Mouse (Mus musculus) limb, embryonic 15.5 days (tissue): Measurements from ENCODE around the gene Ubtd1. TPM values are rescaled to one million over a fixed set of nuclear protein-coding genes. Genes with fewer than 3 reads are reported as not detected.
"Not testable (repeated sequence)": the region's sequence is repeated elsewhere in the genome, so short reads cannot be mapped to it uniquely, and the experiment has no call there.

Source experiments
- ATAC-seq: fragments of 200-750 bp; cut with Nextera tagmentation; 2 replicates; pipeline ENCODE4 v1.8.0; 2017; ENCODE audit warnings: low read depth, moderate TSS enrichment; ENCODE audit not compliant: insufficient number of reproducible peaks, low FRiP score, low TSS enrichment
- H3K27ac ChIP-seq: fragments of 300-500 bp; sonication (generic); 2 replicates; pipeline ENCODE4 v1.5.1; 2015; ENCODE audit warnings: moderate library complexity, mild to moderate bottlenecking, inconsistent platforms
- H3K27me3 ChIP-seq: fragments of 300-500 bp; sonication (generic); 2 replicates; pipeline ENCODE4 v1.6.1; 2015; ENCODE audit warnings: inconsistent platforms
- H3K36me3 ChIP-seq: fragments of 300-500 bp; sonication (generic); 2 replicates; pipeline ENCODE4 v1.6.1; 2015; ENCODE audit warnings: inconsistent platforms
- H3K4me1 ChIP-seq: fragments of 300-500 bp; sonication (generic); 2 replicates; pipeline ENCODE4 v1.6.1; 2015; ENCODE audit warnings: inconsistent platforms
- H3K4me2 ChIP-seq: fragments of 300-500 bp; sonication (generic); 2 replicates; pipeline ENCODE4 v1.6.1; 2015; ENCODE audit warnings: mild to moderate bottlenecking, inconsistent platforms
- H3K4me3 ChIP-seq: fragments of 300-500 bp; sonication (generic); 2 replicates; pipeline ENCODE4 v1.5.1; 2015; ENCODE audit warnings: mild to moderate bottlenecking, inconsistent platforms
- H3K9ac ChIP-seq: fragments of 300-500 bp; sonication (generic); 2 replicates; pipeline ENCODE4 v1.6.1; 2015; ENCODE audit warnings: inconsistent platforms
- H3K9me3 ChIP-seq: fragments of 300-500 bp; sonication (generic); 2 replicates; pipeline ENCODE4 v1.6.1; 2016; ENCODE audit warnings: inconsistent platforms
- WGBS: fragments of 180-500 bp; shearing (Covaris S2); methylation state at CpG from one replicate; pipeline ENCODE4 v1.1.7; 2015; 5-methylcytosine and 5-hydroxymethylcytosine counted together
- polyA plus RNA-seq: library from polyadenylated mRNA; unstranded; fragments of >200 nt; fragmentation: Nextera tagmentation; extraction: Ambion mirVana; gene quantifications from 2 replicates; pipeline ENCODE4 v1.2.1, GENCODE M21; 2015

Gene Ubtd1
- polyA plus RNA-seq, 1 experiment from 2014 or later = 28.1 TPM

GRCm38 (mm10) chr19:42075051-42075450, 93.5 kb downstream of the Ubtd1 start:
- Histone ChIP-seq H3K36me3 (peaks cover 4% of the 10 kb centered on the region; the same call in 1 of the 2 replicates), H3K4me2 (no peak overlapping the region), H3K4me3 (no peak overlapping the region), H3K27me3 (no peaks in the 10 kb centered on the region), H3K4me1 (no peaks in the 10 kb centered on the region), H3K9ac (no peak overlapping the region), H3K9me3 (no peaks in the 10 kb centered on the region), H3K27ac (no peak overlapping the region)
- ATAC-seq = no peak
- WGBS = 87% methylated on average over 2 of the region's 2 CpGs

GRCm38 (mm10) chr19:42075992-42076391, 94.4 kb downstream of the Ubtd1 start:
- ATAC-seq = no peak
- no peaks in the 10 kb centered on the region for H3K4me1 ChIP-seq
- H3K4me2 ChIP-seq = no peak overlapping the region
- H3K27me3 ChIP-seq = no peaks in the 10 kb centered on the region
- no peak overlapping the region for H3K9ac ChIP-seq
- H3K4me3 ChIP-seq = no peak overlapping the region
- H3K9me3 ChIP-seq = no peaks in the 10 kb centered on the region
- H3K36me3 ChIP-seq = peaks cover 4% of the 10 kb centered on the region; the same call in 1 of the 2 replicates
- WGBS = 92% methylated on average over 16 of the region's 16 CpGs
- H3K27ac ChIP-seq = no peak overlapping the region

DNA sequence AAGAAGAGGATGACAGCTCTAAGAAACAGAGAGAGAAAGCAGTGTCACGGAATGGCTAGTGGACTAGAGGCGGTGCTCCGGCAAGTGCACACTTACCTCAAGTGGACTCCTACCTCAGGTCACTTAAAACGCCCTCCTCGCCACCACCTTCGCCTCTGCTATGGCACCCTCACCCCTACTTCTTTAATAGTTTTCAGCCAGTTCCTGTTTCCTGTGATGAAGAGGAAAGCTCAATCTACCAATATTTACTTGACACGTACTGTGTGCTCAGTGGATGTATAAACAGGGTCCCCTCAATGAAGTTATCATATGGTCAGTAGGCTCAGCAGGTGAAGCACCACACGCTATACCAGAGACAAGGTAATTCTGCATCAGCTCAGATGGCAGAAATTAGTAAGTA, 97.0 kb downstream of the Ubtd1 start:
- 94% methylated on average over 8 of the region's 8 CpGs for WGBS
- Histone ChIP-seq H3K9ac (no peak overlapping the region), H3K27ac (no peak overlapping the region), H3K4me1 (no peaks in the 10 kb centered on the region), H3K9me3 (no peaks in the 10 kb centered on the region), H3K27me3 (no peaks in the 10 kb centered on the region), H3K4me3 (no peak overlapping the region), H3K36me3 (peaks cover 4% of the 10 kb centered on the region; the same call in 1 of the 2 replicates), H3K4me2 (no peak overlapping the region)
- no peak for ATAC-seq

GRCm38 (mm10) chr19:42079006-42079405, 97.4 kb downstream of the Ubtd1 start:
- ATAC-seq = no peak
- Histone ChIP-seq H3K4me2 (no peak overlapping the region), H3K4me1 (no peaks in the 10 kb centered on the region), H3K4me3 (no peak overlapping the region), H3K9me3 (no peaks in the 10 kb centered on the region), H3K27ac (no peak overlapping the region), H3K27me3 (no peaks in the 10 kb centered on the region), H3K9ac (no peak overlapping the region), H3K36me3 (peaks cover 4% of the 10 kb centered on the region; the same call in 1 of the 2 replicates)
- 95% methylated on average over 12 of the region's 12 CpGs for whole genome bisulfite sequencing

DNA sequence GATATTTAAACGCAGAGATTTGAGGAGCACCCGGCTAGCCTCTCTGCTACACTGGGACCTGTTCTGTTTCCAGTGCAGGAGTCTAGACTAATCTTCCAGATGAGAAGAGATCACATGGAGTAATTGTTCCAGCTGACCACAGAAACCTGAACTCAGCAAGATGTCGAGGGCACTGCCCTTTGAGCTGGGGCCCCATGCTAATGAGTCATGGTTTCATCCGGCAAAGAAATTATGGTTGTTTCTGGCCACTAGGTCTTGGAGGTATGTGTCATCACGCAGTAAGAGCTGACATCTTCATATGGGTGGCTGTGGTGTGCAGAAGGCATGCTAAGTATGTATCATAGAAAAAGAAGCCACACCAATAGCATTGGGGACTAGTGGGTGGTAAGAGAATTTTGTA, 98.4 kb downstream of the Ubtd1 start:
- no peaks in the 10 kb centered on the region for H3K4me1 ChIP-seq
- H3K9ac ChIP-seq = no peak overlapping the region
- 78% methylated on average over 5 of the region's 5 CpGs for WGBS

DNA sequence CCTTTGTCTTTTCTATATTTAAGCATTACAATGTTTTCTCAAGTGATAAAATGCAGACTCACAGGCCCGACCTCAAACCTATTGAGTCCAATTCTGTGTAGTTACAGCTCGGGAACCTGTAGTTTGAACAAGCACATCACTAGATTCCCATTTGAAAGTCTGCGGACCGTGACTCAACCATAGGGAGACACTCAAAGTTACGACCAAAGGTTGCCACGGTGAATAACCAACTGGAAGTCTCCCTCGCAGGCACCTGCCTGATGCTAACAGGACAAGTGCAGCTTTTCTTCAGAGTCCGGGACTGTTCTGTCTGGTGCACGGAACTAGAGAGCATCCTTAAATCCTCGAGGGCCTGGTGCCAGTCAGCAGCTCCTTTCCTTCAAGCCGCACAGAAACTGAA, 98.9 kb downstream of the Ubtd1 start:
- Histone ChIP-seq H3K9ac (no peak overlapping the region), H3K27ac (no peak overlapping the region), H3K36me3 (peaks cover 3% of the 10 kb centered on the region; the same call in 1 of the 2 replicates), H3K27me3 (no peaks in the 10 kb centered on the region), H3K4me1 (peaks cover under 1% of the 10 kb centered on the region), H3K9me3 (no peaks in the 10 kb centered on the region), H3K4me3 (no peak overlapping the region), H3K4me2 (no peak overlapping the region)
- ATAC-seq = no peak
- WGBS = 83% methylated on average over 11 of the region's 11 CpGs

More for the DNA sequence above, 98.4 kb downstream of the Ubtd1 start:
- no peak for ATAC-seq
- peaks cover 4% of the 10 kb centered on the region; the same call in 1 of the 2 replicates for H3K36me3 ChIP-seq
- H3K9me3 ChIP-seq = no peaks in the 10 kb centered on the region
- H3K4me3 ChIP-seq = no peak overlapping the region
- no peak overlapping the region for H3K27ac ChIP-seq
- H3K27me3 ChIP-seq = no peaks in the 10 kb centered on the region
- no peak overlapping the region for H3K4me2 ChIP-seq

GRCm38 (mm10) chr19:42081613-42082012, 100.0 kb downstream of the Ubtd1 start:
- H3K9me3 ChIP-seq, H3K36me3 ChIP-seq, H3K27ac ChIP-seq, ATAC-seq, H3K4me2 ChIP-seq, H3K9ac ChIP-seq, H3K27me3 ChIP-seq, H3K4me3 ChIP-seq: not testable (repeated sequence)
- peaks cover 11% of the 10 kb centered on the region for H3K4me1 ChIP-seq
- WGBS = 93% methylated on average over 5 of the region's 5 CpGs

Other genes starting within 250 kb of the Ubtd1 start
- gene Slit1, start 238.1 kb upstream of the Ubtd1 start, polyA plus RNA-seq = 0.28 and 0.62 TPM in 2 replicates
- 16.2 and 17.2 TPM in 2 replicates for gene Arhgap19, start 179.7 kb upstream of the Ubtd1 start, polyA plus RNA-seq
- 3.8 and 4.0 TPM in 2 replicates for gene Frat1, start 151.8 kb upstream of the Ubtd1 start, polyA plus RNA-seq
- gene Frat2, start 133.6 kb upstream of the Ubtd1 start, polyA plus RNA-seq = 2.1 and 2.2 TPM in 2 replicates
- 16.1 and 17.4 TPM in 2 replicates for gene Rrp12, start 85.6 kb upstream of the Ubtd1 start, polyA plus RNA-seq
- 668 TPM in 2 replicates for gene Pgam1, start 69.8 kb upstream of the Ubtd1 start, polyA plus RNA-seq
- gene Exosc1, start 48.3 kb upstream of the Ubtd1 start, polyA plus RNA-seq = 70.4 and 70.7 TPM in 2 replicates
- gene Zdhhc16, start 48.3 kb upstream of the Ubtd1 start, polyA plus RNA-seq = 85.7 and 91.7 TPM in 2 replicates
- gene Mms19, start 606 bp upstream of the Ubtd1 start, polyA plus RNA-seq = 28.5 and 29.1 TPM in 2 replicates
- 0.72 and 3.0 TPM in 2 replicates for gene Ankrd2, start 54.2 kb downstream of the Ubtd1 start, polyA plus RNA-seq
- 1.0 and 1.8 TPM in 2 replicates for gene Hoga1, start 63.8 kb downstream of the Ubtd1 start, polyA plus RNA-seq
- gene 4933411K16Rik, start 70.5 kb downstream of the Ubtd1 start, polyA plus RNA-seq = not detected in 2 replicates
- 17.5 and 17.9 TPM in 2 replicates for gene Morn4, start 104.6 kb downstream of the Ubtd1 start, polyA plus RNA-seq
- gene Pi4k2a, start 108.7 kb downstream of the Ubtd1 start, polyA plus RNA-seq = 17.6 and 23.7 TPM in 2 replicates
- gene Avpi1, start 147.3 kb downstream of the Ubtd1 start, polyA plus RNA-seq = 38.7 and 41.2 TPM in 2 replicates
- gene Marveld1, start 165.6 kb downstream of the Ubtd1 start, polyA plus RNA-seq = 15.2 and 16.6 TPM in 2 replicates
- 22.5 and 25.0 TPM in 2 replicates for gene Zfyve27, start 182.2 kb downstream of the Ubtd1 start, polyA plus RNA-seq
- 10.6 and 12.0 TPM in 2 replicates for gene Sfrp5, start 220.5 kb downstream of the Ubtd1 start, polyA plus RNA-seq